Mouse (Mus musculus): ENCODE measurements at regions not wholly inside any gene's neighbourhood (a gene's known extent, or its start where the extent isn't known, plus 50 kb on each side); places are given as distances from the start of the nearest gene placed in this dataset.

GRCm38 (mm10) chr19:37814089-37815073 lies 116.8 kb downstream of the Cyp26a1 start:
- Histone ChIP-seq H3K4me3 (ENCODE audit: insufficient read depth, low read depth, low read length) (peak overlapping the region; percentile 0; the same call in 1 of the 2 replicates), H3K4me1 (ENCODE audit: control insufficient read depth, insufficient read depth, insufficient read length, low read length) (0 out of 2 replicates have a peak, but pooled peaks cover 3% of the 10 kb centered on the region), H3K27ac (replicated peaks; ENCODE audit: low read depth, low read length) (no peak overlapping the region)

DNA sequence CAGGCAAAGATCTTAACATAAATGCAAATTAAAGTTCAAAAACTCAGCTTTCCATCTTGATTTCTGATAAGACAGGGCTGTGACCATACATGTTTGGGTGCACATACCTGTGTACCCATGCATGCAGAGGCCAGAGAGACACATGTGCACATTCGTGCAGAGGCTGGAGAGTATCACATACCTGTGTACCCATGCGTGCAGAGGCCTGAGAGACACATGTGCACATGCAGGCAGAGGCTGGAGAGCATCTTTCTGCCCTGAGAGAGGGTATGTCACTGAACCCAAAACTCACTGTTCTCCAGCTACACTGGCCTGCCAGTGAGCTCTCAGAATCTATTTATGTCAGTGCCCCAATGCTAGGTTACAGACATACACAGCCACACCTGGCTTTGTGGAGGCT lies 118.0 kb downstream of the Cyp26a1 start:
- 0 out of 2 replicates have a peak, but pooled peaks cover 3% of the 10 kb centered on the region for H3K4me1 ChIP-seq (ENCODE audit: control insufficient read depth, insufficient read depth, insufficient read length, low read length)

GRCm38 (mm10) chr19:37821243-37821642 lies 123.6 kb downstream of the Cyp26a1 start:
- no peaks in the 10 kb centered on the region for H3K4me1 ChIP-seq (ENCODE audit: control insufficient read depth, insufficient read depth, insufficient read length, low read length)
- H3K27ac ChIP-seq (replicated peaks; ENCODE audit: low read depth, low read length), result no peak overlapping the region
- H3K4me3 ChIP-seq (ENCODE audit: insufficient read depth, low read depth, low read length), result no peak overlapping the region

More for the DNA sequence above, 118.0 kb downstream of the Cyp26a1 start:
- H3K4me3 ChIP-seq (ENCODE audit: insufficient read depth, low read depth, low read length), result no peak overlapping the region
- no peak overlapping the region for H3K27ac ChIP-seq (replicated peaks; ENCODE audit: low read depth, low read length)

DNA sequence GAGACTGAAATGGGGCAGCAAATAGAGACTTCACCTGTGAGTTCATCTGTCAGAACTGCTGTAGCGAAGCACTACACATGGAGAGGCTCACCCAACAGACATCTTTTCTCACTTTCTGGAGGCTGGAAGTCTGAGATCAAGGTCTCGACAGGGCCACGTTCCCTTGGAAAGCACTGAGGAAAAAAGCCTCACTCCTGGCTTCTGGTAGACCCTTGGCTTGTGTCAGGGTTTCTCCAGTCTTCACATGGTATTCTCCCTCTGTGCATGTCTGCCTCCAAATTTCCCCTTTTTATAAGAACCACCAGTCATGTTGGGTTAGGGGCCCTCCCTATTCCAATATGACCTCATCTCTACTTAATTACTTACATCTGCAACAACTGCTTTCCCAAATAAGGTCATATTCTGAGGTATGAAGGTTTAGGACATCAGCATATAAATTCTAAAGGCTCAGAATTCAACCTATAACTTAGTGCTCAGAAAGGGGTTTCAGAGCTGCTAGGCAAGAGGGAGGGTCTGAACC lies 124.1 kb downstream of the Cyp26a1 start:
- no peaks in the 10 kb centered on the region for H3K4me1 ChIP-seq (ENCODE audit: control insufficient read depth, insufficient read depth, insufficient read length, low read length)
- H3K27ac ChIP-seq (replicated peaks; ENCODE audit: low read depth, low read length), result no peak overlapping the region

GRCm38 (mm10) chr19:37824155-37824554 lies 126.6 kb downstream of the Cyp26a1 start:
- Histone ChIP-seq H3K4me1 (ENCODE audit: control insufficient read depth, insufficient read depth, insufficient read length, low read length) (no peaks in the 10 kb centered on the region), H3K27ac (replicated peaks; ENCODE audit: low read depth, low read length) (no peak overlapping the region), H3K4me3 (ENCODE audit: insufficient read depth, low read depth, low read length) (no peak overlapping the region)

More for the DNA sequence above, 124.1 kb downstream of the Cyp26a1 start:
- H3K4me3 ChIP-seq (ENCODE audit: insufficient read depth, low read depth, low read length), result no peak overlapping the region

- Histone ChIP-seq H3K4me1 (ENCODE audit: control insufficient read depth, insufficient read depth, insufficient read length, low read length) (no peaks in the 10 kb centered on the region), H3K27ac (replicated peaks; ENCODE audit: low read depth, low read length) (no peak overlapping the region), H3K4me3 (ENCODE audit: insufficient read depth, low read depth, low read length) (no peak overlapping the region)
Observed at GRCm38 (mm10) chr19:37831406-37831805, 133.8 kb downstream of the Cyp26a1 start.

DNA sequence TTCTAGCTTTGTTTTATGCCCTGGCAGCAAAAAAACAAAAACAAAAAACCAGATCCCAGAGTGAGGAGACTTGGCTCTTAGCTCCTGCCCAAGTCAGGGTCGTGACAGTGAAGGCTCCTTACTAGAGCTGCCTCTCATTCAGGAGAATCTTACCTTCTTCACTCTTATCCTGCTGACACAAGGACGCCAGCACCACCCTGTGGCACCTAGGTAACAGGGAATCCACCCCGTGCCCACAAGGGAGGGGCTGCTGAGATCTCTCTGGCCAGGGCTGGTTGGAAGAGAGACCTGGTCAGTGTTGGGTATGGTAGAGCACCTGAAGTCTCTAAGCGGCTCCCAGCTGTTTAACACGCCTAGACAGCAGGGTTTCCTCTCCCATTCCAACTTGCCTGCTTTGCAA lies 139.3 kb downstream of the Cyp26a1 start:
- Histone ChIP-seq H3K27ac (replicated peaks; ENCODE audit: low read depth, low read length) (no peak overlapping the region), H3K4me3 (ENCODE audit: insufficient read depth, low read depth, low read length) (no peak overlapping the region), H3K4me1 (ENCODE audit: control insufficient read depth, insufficient read depth, insufficient read length, low read length) (no peaks in the 10 kb centered on the region)
